Mouse (Mus musculus): Measurements from ENCODE around the gene Tshb.

- TF ChIP-seq CTCF (conservative IDR thresholded peaks at IDR 0.05; ENCODE audit: insufficient read depth, insufficient read length, low read depth, low read length) (no peak), POLR2A (IDR thresholded peaks at IDR 0.05; ENCODE audit: low read depth, low read length) (no peak)
Measured at GRCm38 (mm10) chr3:102751136-102751535, 31.4 kb downstream of the Tshb start.

All from kidney, adult 2 months (tissue).